Mouse (Mus musculus) liver (tissue): ENCODE results near the gene Icmt.

Source experiments
- DNase-seq: peaks from one replicate; pipeline ENCODE4 v3.0.0-alpha.2; 2020; ENCODE audit warnings: mixed read lengths

Gene Icmt

DNA sequence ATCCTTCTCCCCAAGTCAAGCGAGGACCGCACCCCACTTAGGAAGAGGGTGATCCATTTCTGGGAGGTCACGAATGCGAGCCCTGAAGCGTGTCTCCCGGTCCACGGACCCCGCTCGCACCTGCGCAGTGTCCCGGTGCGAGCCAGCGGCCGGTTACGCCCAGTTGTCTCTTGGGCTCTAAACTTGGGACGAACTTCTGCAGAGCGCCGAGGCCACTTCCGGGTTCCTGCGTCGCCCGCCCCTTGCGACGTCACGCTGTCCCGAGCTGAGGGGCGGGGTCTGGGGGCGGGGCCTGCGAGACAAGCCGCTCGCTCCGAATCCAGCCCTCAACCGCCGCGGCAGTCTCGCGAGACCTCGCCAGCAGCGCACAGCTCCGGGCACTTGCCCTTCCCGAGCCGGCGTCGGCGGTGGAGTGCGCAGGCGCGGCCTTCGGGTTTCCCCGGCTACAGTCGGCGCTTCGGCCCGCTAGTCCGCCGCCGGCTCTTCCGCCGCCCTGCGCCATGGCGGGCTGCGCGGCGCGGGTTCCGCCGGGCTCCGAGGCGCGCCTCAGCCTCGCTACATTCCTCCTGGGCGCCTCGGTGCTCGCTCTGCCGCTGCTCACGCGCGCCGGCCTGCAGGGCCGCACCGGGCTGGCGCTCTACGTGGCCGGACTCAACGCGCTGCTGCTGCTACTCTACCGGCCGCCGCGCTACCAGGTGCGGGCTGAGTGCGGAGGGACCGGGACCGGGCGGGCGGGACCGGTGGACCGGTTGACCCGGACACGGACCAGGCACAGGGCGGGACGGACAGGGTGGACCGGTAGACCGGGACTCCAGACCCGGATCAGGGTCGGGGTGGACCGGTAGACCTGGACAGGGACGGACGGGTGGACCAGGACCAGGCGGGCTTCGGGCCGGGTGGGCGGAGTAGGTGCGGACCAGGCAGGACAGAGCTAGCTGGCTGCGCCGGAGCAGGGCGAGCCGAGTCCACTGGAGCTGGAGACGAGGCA is at the start of gene Icmt:
TSS of gene Icmt (plus strand) at position 354 of the 988 bp plus-strand sequence.
- peak; percentile 100 for DNase-seq

DNA sequence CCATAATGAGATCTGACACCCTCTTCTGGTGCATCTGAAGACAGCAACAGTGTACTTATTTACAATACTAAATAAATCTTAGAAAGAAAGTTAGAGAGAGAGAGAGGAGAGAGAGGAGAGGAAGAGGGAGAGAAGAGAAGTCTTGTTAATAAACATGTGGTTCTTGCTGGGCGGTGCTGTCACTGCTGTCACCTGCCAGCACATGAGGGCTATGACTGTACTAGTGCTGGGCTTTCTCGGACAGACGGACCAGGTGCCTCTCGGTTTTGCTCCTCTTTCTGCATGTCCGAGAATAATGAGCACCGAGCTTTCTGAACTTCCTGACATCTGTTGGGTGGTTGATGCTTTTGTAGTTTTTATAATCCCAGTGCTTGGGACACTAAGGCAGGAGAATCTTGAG is 46.4 kb upstream of the Icmt start:
- DNase-seq: no peak

DNA sequence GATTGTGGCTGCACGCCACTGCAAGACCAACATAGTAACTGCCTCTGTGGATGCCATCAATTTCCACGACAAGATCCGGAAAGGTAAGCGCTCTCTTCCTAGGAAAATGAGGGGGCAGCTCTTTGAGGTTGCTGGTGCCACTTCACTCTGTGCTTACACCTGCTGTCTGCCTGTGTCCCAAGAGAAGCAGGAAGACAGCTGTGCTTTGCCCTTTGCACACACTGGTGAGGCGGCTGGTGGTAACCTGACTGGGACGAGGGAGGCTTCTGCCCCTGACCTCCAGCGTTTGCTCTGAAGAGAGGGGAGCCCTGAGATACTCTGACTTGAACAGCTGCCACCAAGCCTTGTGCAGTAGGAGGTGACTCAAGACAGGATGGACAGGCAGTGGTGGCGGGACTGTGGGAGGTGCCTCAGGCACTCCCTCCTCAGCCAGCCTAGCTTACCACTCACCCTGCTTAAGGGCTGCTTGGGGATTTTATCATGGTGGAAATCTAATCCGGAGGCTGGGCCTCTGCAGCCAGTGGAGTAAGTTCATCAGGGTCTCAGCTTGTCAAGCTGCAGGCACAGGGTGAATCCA is 43.8 kb upstream of the Icmt start:
- no peak for DNase-seq

DNA sequence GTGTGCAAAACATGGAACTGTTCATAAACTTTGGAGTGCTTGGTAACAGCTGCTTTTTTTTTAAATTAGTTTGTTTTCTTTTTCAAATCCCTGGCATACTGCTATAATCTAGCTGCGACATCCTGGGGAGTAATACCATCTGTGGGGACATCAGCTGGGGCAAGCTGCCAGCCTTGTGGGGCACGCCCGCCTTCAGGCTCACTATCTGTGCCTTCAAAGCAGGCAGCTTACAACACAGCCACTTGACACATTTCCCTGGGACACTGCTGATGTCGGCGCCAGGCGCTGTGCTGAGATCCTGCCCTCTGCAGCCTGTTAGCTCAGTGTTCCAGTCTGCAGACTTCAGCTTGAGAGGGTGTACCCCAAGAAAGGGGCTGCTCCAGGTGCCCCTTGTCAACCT is 40.0 kb upstream of the Icmt start:
- DNase-seq: peak; percentile 60

DNA sequence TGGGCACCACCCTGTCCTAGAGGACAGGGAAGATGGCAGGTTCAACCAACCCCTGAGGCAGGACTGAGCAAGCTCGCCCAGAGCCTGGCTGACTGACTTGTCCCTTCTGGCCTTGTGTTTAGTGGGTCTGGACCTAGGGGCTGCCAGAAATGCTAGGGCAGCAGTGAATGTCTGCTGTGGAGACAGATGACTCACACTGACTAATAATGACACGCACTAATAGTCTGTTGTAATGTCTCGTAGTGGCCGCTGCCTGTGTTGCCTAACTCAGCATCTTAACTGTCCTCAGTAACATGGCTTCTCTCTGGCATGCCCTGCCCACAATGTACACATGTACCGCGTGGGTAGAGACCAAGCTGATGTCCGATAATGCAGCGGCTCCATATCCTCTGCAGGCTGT is 36.6 kb upstream of the Icmt start:
- no peak for DNase-seq

DNA sequence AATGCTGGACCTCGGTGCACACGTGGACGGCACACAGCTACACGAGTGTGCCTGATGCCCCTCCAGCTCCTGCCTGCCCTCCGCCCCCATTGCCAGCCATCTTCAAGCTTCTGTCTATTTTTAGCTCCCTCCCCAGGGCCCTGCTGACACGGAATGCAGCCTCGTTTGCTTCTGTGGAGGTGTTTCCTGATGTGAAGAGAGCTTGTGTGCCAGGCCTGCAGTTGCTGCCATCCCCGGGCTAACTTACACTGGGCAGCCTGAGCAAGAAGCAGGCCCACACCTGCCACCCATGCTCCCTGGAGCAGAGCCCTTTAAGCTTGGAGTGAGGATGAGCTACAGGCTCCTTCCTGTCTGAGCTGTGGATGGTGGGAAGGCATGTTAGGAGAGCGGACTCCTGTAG is 34.8 kb upstream of the Icmt start:
- no peak for DNase-seq

DNA sequence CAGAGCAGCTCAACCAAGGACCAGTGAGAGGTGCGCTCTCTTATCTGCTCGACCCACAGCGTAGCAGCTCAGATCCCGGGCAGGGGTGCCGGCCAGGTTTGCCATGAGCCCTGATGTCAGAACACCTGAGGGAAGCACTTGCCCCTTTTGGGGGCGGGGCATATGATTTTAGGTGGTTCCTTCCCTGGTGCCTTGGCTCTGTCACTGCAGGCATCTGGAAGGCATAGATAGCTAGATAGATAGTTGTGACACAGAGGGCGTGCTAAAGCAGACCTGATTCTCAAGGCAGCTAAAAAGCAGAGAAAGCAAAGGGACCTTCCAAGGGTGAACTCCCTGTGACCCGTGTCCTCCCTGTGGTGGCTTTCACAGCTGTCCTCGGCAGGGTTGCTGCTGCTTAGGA is 33.9 kb upstream of the Icmt start:
- DNase-seq: peak; percentile 66

DNA sequence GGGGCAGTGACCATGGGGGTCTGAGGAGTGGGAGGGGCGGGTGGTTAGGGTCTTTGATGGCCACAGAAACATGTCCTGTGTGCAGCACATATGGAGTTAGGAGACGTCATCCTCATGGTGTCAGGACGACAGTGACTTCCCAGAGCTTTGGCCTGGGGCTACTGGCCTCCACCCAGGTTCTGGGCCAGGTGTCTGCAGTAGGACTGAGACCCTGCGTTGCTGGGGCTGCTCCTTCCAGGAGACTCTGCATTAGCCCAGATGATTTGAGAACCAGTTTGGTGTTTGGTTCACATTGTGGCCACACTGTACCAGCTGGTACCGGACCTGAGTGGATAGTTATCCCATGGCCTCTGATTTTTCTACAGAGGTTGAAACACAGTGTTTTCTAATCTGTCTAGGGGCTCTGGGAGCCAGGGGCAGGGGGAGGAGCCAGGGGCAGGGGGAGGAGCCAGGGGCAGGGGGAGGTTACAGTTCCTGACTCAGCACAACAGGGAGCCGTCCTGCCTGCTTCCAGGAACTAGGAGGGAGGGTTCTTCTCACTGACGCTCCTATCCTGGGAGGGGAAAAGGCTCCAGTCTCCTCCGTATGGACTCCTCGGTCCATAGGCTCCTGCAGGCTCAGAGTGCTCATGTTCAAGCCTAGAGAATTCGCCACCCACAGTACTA is 33.4 kb upstream of the Icmt start:
- DNase-seq: peak; percentile 85

DNA sequence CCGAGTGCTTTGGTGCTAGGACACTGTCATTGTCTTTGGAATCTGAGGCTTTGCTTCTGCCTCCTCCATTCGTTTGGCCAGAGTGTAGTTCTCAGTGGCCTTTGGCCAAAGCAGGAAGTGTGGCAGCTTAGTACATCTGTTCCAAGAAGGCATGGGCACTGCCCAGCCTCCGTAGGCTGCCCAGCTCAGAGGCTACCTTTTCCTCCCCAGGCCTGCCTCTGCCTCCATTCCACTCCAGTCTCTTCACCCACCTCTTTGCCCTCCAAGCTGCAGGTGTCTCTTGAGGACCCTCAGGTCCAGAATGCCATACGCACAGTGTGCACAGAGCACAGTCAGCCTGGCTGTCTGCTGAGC is 32.9 kb upstream of the Icmt start:
- DNase-seq: no peak

DNA sequence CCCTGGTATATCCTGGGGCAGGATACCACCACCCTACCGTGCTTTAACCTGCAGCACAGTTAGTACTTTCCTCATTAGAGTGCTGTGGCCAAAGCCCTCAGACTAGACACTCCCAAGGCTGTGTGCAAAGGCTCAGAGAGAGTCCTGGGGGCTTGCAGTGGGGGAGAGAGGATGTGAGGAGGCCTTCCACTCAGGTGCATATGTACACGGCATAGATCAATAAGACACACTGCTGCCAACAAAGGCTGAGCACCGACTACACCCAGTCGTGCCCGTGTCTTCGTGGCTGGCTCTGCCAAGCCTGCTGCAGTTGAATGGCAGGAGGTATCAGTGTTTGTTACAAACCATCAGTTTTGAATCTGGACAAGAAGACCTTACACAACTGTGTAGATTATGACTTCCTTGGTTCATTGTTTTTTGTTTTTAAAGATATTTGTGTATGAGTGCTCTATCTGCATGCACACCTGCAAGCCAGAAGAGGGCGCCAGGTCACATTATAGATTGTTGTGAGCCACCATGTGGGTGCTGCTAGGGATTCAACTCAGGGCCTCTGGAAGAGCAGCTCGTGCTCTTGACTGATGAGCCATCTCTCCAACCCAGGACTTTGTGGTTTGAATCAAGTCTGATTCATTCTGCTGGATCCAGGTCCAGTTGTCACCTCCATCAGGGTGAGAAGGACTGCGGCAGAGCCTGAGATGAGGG is 32.0 kb upstream of the Icmt start:
- DNase-seq: peak; percentile 52

DNA sequence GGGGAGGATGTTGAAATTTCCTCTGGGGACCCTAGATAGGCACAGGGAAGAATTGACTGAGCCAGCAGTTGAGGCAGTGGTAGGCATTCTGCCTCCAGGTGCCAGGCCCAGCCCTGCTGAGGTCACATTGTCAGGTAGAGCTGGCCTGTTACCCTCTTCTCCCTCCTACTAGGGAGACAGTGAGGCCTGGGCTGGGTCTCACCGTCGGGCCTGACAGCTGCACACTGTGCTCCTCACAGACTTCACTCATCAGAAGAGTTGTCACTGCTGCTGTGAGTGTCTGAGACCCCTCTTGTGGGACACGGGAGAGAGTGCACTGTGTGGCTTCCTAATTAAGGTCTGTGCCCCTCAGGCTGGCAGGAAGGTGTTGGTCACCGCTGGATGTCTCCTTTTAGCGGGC is 31.2 kb upstream of the Icmt start:
- no peak for DNase-seq

DNA sequence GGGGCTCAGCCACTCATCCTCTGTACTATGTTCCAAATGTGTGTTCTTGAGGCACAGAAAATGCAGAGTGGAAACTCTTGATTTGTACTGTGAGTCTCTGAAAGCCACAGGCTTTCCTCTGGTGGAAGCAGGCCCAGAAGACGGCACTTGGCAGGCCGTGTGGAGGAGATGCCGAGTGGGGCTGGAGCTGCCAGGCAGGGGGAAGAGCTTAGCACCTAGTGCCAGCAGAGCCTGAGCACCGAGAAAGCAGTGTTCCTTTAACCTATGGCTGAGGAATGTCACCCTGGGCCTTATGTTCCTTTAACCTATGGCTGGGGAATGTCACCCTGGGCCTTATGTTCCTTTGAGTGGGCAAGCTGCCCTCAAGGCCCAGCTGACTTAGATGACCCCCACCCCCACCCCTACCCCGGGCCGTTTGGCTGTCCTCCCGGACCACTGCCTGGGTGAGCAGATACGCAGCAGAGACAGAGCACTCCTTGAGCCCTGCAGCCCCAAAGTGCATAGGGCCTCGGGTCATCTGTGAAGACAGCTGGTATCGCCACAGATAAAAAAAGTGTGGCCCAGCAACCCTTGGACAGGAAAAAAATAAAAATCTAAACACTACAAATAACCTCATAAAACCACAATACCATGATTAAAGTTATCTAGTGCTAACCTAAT is 30.7 kb upstream of the Icmt start:
- no peak for DNase-seq

DNA sequence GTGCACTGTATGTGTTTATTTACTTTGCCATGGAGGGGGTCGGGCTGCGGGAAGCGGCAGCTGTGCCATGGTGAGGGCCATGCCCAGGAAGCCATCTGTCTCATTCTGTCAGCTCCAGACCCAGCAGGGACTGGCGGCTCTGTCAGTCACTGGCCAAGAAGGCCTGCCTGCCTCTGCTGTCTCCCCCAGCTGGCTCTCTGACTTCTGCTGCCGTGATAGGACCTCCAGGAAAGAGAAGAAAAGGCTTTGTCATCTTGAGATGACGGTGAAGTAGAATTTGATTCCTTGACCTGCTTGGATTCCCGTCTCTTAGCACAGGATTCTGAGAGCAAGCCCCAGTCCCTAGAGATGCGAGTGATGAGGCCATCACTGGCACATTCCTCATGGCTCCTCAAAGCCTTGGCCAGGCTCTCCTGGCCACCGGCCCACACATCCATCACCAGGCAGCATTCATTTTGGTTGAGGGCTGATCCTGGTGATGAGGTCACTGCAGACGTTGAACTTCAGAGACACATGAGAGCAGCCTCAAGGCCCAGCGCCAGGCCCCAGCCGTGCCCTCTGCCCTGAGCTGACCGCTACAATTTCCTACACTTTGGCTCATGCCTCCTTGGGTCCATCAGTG is 29.2 kb upstream of the Icmt start:
- DNase-seq: no peak

DNA sequence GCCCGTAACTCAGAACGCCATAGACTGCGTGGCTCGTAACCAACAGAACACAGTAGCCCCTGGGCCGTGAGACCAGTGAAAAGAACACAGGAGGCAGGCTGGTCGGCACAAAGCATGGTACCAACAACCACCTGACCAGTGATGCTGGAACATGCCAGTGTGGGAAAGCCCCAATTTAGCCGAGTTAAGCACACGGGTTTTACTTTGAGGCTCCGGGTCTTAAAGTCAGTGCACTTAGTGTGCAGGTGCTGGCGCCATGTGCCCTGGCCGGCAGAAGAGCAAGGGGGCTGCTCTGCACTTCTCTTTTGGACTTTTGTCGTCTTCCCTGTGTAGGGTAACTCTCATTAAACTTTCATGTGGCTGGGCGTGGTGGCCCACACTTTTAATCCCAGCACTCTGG is 27.1 kb upstream of the Icmt start:
- no peak for DNase-seq

DNA sequence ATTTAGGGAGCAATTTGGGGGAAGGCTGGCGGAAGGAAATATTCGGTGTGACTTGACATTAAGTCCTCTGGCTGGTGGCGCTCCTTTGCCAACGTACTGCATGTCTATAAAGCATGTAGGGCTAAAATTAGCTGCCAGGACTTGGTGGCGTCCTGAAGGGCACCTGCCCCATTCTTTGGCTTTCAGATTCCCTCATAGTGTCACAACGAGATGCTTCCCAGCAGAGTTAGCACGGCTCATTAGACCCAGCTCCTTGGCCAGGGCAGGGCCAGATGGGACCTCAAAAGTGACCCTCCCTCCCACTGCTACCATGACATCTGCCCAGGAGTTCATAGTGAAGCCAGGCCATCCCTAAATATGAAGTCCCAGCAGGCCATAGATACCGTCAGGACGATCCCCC is 26.4 kb upstream of the Icmt start:
- no peak for DNase-seq

DNA sequence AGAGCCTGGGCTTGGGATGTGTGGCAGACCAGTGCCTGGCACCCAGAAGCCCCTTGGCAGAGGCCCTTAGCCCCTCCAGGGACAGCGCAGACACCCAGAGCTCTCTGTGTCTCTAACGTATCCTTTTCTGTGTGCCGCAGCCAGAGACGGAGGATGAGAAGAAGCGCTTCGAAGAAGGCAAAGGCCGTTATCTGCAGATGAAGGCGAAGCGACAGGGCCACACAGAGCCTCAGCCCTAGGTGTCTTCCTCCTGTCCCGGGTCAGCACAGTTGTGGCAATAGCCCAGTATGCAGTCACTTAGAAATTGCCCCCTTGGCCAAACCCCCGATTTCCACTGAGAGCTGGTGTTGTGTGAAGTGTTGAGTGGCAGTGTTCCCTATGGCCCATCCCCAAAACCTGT is 25.7 kb upstream of the Icmt start:
- no peak for DNase-seq

DNA sequence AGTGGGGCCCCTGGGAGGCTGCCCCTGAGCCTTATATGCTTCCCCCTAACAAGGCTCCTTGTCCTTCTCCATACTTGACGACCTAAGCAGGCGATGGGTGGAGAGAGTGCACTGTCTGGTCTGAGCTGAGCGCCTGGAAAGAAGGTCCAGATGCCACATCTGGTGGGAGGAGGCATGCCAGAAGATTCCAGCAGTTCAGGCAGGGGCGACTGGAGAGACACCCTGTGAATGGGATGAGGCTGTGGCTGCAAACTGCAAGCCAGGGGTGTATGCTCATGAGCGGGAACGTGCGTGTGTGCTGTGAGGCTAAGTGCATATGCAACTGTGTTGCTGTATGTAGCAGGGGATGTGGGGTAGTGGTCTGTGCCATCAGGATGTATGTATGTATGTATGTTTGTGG is 25.0 kb upstream of the Icmt start:
- no peak for DNase-seq

DNA sequence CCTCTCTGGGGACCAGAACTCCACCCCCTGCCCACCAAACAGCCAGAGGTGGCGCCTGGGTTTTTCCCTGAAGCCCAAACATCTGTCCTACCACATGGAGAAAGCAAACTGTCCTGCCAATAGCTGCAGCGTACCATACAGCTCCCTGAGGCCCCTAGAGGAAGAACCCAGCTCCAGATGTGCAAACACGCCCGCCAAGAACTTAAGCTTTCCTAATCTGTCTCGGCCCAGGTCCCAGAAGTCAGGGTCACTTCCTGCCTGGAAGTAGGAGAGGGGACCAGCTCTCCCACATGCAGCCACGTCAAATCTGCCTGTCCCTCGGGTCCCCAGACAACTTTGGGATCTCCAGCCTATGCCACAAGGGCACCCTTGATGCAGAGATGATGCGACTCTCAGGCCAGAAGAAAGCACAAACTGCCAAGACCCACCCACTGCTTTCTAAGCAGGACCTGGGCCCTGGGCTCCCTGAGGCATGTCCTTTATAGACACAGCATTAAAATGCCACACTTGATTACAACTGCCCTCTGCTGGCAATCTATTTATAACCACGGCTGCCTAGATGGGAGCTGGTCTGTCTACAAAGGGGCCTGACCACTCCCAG is 24.5 kb upstream of the Icmt start:
- no peak for DNase-seq

DNA sequence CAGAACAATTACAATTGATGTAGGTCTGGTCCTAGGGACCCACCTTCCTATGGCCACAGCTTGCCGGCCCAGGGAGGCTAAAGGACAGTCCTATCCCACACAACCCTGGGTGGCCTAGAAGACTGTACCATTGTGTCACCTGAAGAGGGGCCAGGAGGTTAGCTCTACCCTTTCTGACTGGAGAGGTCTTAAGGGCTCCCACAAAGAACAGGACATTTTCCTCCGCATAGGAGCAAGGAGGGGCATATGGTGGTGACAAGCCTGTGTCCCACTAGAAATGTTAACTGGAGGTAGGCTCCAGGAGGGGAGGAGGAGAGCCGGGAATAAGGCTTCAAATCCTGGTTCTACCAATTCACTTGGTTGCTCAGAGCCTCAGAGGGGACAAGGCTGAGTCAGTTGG is 23.8 kb upstream of the Icmt start:
- no peak for DNase-seq

DNA sequence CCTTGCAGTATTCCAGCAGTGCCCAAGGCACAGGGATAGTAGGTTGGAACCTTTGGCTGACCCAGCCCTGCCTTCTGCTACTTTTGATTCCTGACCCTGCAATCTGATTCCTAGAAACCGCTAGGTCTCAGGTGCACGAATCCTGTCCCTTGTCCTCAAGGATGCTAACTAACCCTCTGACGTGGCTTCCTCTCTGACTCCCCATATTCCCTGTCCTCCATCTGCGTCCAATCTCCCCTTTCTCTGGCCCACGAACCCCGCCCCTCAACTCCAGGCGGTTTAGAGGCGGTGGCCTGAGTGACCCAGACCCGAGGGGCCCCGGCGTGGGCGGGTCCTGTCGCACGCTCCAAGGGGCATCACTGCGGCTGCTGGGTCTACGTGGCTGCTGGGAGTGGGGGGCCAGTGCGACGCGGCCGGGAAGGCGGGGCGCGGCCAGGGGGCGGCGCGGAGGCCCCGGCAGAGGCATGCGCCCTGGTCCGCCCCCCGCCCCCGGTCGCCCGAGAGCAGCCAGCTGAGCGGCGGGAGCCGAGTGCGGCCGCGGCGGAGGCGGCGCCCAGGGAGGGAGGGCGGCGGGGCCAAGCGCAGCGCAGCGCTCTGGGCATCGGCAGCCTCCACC is 23.3 kb upstream of the Icmt start, which contains the start of gene Gpr153:
TSS of gene Gpr153 (plus strand) at position 612 of the 616 bp plus-strand sequence.
- DNase-seq: peak; percentile 45

DNA sequence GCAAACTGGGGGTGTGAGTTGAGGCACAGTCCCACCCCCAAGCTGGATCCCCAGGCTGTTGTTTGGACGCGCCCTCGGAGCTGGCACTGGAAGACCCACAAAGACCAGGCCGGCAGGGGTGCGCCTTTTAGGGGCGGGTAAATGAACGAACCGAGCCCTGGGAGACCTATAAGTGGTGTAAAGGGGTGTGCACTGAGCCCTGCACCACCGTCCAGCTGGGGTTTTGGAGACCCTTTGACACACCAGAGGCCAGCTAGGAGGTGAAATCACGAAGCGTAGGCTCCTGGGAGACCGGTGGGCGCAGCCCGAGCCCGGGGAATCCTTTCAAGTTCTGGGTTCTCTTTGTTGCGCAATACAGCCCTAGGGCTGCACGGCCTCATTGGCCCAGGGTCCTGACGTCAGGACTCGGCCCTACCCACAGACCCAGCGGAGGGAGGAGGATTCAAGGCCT is 22.3 kb upstream of the Icmt start:
- DNase-seq: peak; percentile 45
